Mouse (Mus musculus) forebrain, embryonic 13.5 days (tissue): ENCODE results near the gene Acr. TPM values are rescaled to one million over a fixed set of nuclear protein-coding genes. Genes with fewer than 3 reads are reported as not detected.

Source experiments
- ATAC-seq: fragments of 200-750 bp; cut with Nextera tagmentation; 2 replicates; pipeline ENCODE4 v1.8.0; 2017
- H3K27ac ChIP-seq: fragments of 300-500 bp; sonication (generic); 2 replicates; pipeline ENCODE4 v1.5.1; 2015; ENCODE audit warnings: inconsistent platforms, mild to moderate bottlenecking, moderate library complexity
- H3K27me3 ChIP-seq: fragments of 300-500 bp; sonication (generic); 2 replicates; pipeline ENCODE4 v1.6.1; 2015; ENCODE audit warnings: mild to moderate bottlenecking, inconsistent platforms
- H3K36me3 ChIP-seq: fragments of 300-500 bp; sonication (generic); 2 replicates; pipeline ENCODE4 v1.6.1; 2015; ENCODE audit warnings: mild to moderate bottlenecking, inconsistent platforms; ENCODE audit not compliant: poor library complexity, severe bottlenecking
- H3K4me1 ChIP-seq: fragments of 300-500 bp; sonication (generic); 2 replicates; pipeline ENCODE4 v1.6.1; 2015; ENCODE audit warnings: inconsistent platforms
- H3K4me2 ChIP-seq: fragments of 300-500 bp; sonication (generic); 2 replicates; pipeline ENCODE4 v1.6.1; 2015; ENCODE audit warnings: inconsistent platforms, mild to moderate bottlenecking, moderate library complexity
- H3K4me3 ChIP-seq: fragments of 300-500 bp; sonication (generic); 2 replicates; pipeline ENCODE4 v1.5.1; 2015; ENCODE audit warnings: mild to moderate bottlenecking, inconsistent platforms
- H3K9ac ChIP-seq: fragments of 300-500 bp; sonication (generic); 2 replicates; pipeline ENCODE4 v1.6.1; 2015; ENCODE audit warnings: mild to moderate bottlenecking, inconsistent platforms
- H3K9me3 ChIP-seq: fragments of 300-500 bp; sonication (generic); replicated peaks from 2 replicates; pipeline ENCODE4 v1.6.1; 2016; ENCODE audit warnings: inconsistent platforms
- WGBS: fragments of 180-500 bp; shearing (Covaris S2); methylation state at CpG from one replicate; pipeline ENCODE4 v1.1.7; 2015; 5-methylcytosine and 5-hydroxymethylcytosine counted together
- polyA plus RNA-seq: library from polyadenylated mRNA; unstranded; fragments of >200 nt; fragmentation: Nextera tagmentation; extraction: Ambion mirVana; gene quantifications from 2 replicates; pipeline ENCODE4 v1.2.1, GENCODE M21; 2015

Acr gene
- polyA plus RNA-seq, 1 experiment from 2014 or later = 1.2 TPM

GRCm38 (mm10) chr15:89591723-89592455 lies 23.8 kb downstream of the Acr start, which contains the start of gene Rabl2:
Gene Rabl2, minus strand, starts transcription at chr15:89591923.
- peak within 1 kb of the TSS; percentile 78 for H3K4me2 ChIP-seq
- H3K27ac ChIP-seq = peak within 1 kb of the TSS; percentile 51
- H3K4me1 ChIP-seq = peaks cover 22% of the 10 kb centered on the region
- peak; percentile 97 for ATAC-seq
- H3K9ac ChIP-seq = peak within 1 kb of the TSS; percentile 81
- peak within 1 kb of the TSS; percentile 76 for H3K4me3 ChIP-seq
- H3K27me3 ChIP-seq = no peaks in the 10 kb centered on the region
- H3K9me3 ChIP-seq = no peaks in the 10 kb centered on the region
- WGBS = under 1% methylated on average over 35 of the region's 35 CpGs
- peaks cover 12% of the 10 kb centered on the region; the same call in 1 of the 2 replicates for H3K36me3 ChIP-seq

GRCm38 (mm10) chr15:89592548-89592947 lies 24.4 kb downstream of the Acr start:
- ATAC-seq = peak; percentile 31
- Histone ChIP-seq H3K9ac (peak overlapping the region; percentile 81), H3K4me1 (peaks cover 22% of the 10 kb centered on the region), H3K4me3 (peak overlapping the region; percentile 76), H3K4me2 (peak overlapping the region; percentile 78), H3K27me3 (no peaks in the 10 kb centered on the region), H3K9me3 (no peaks in the 10 kb centered on the region), H3K36me3 (peaks cover 6% of the 10 kb centered on the region; the same call in 1 of the 2 replicates), H3K27ac (no peak overlapping the region)
- 45% methylated on average over 4 of the region's 4 CpGs for WGBS

GRCm38 (mm10) chr15:89605822-89606570 lies 37.9 kb downstream of the Acr start:
- no peak for ATAC-seq
- H3K27ac ChIP-seq = no peak overlapping the region
- H3K4me2 ChIP-seq = no peak overlapping the region
- H3K27me3 ChIP-seq = no peaks in the 10 kb centered on the region
- H3K4me1 ChIP-seq = no peaks in the 10 kb centered on the region
- H3K36me3 ChIP-seq = no peaks in the 10 kb centered on the region
- H3K9ac ChIP-seq = no peak overlapping the region
- no peak overlapping the region for H3K4me3 ChIP-seq
- 82% methylated on average over 12 of the region's 12 CpGs for WGBS
- H3K9me3 ChIP-seq = no peaks in the 10 kb centered on the region

- ATAC-seq = no peak
- no peaks in the 10 kb centered on the region for H3K4me1 ChIP-seq
- 90% methylated on average over 8 of the region's 8 CpGs for WGBS
Measured at GRCm38 (mm10) chr15:89607480-89607879, 39.4 kb downstream of the Acr start.

GRCm38 (mm10) chr15:89607888-89608287 lies 39.8 kb downstream of the Acr start:
- no peaks in the 10 kb centered on the region for H3K9me3 ChIP-seq
- 89% methylated on average over 9 of the region's 9 CpGs for WGBS
- H3K4me3 ChIP-seq = no peak overlapping the region
- no peak overlapping the region for H3K4me2 ChIP-seq
- no peak overlapping the region for H3K9ac ChIP-seq
- H3K4me1 ChIP-seq = no peaks in the 10 kb centered on the region
- no peaks in the 10 kb centered on the region for H3K27me3 ChIP-seq
- H3K27ac ChIP-seq = no peak overlapping the region
- ATAC-seq = no peak
- no peaks in the 10 kb centered on the region for H3K36me3 ChIP-seq

More at GRCm38 (mm10) chr15:89607480-89607879, 39.4 kb downstream of the Acr start:
- Histone ChIP-seq H3K27ac (no peak overlapping the region), H3K4me3 (no peak overlapping the region), H3K9me3 (no peaks in the 10 kb centered on the region), H3K9ac (no peak overlapping the region), H3K27me3 (no peaks in the 10 kb centered on the region), H3K36me3 (no peaks in the 10 kb centered on the region), H3K4me2 (no peak overlapping the region)

GRCm38 (mm10) chr15:89622312-89622958 lies 54.3 kb downstream of the Acr start:
- H3K9me3 ChIP-seq = no peaks in the 10 kb centered on the region
- H3K36me3 ChIP-seq = no peaks in the 10 kb centered on the region
- 74% methylated on average over 12 of the region's 12 CpGs for WGBS
- H3K4me2 ChIP-seq = no peak overlapping the region
- peak; percentile 53 for ATAC-seq
- H3K27me3 ChIP-seq = no peaks in the 10 kb centered on the region
- no peaks in the 10 kb centered on the region for H3K4me1 ChIP-seq
- H3K27ac ChIP-seq = no peak overlapping the region
- no peak overlapping the region for H3K9ac ChIP-seq
- H3K4me3 ChIP-seq = no peak overlapping the region

GRCm38 (mm10) chr15:89622959-89623625 lies 55.0 kb downstream of the Acr start:
- no peak overlapping the region for H3K9ac ChIP-seq
- H3K4me3 ChIP-seq = no peak overlapping the region
- no peaks in the 10 kb centered on the region for H3K36me3 ChIP-seq
- peak; percentile 30; the same call in 1 of the 2 replicates for ATAC-seq
- no peaks in the 10 kb centered on the region for H3K4me1 ChIP-seq
- H3K4me2 ChIP-seq = no peak overlapping the region
- H3K9me3 ChIP-seq = no peaks in the 10 kb centered on the region
- no peaks in the 10 kb centered on the region for H3K27me3 ChIP-seq
- WGBS = 66% methylated on average over 5 of the region's 5 CpGs
- H3K27ac ChIP-seq = no peak overlapping the region

- Histone ChIP-seq H3K4me2 (no peak overlapping the region), H3K9ac (no peak overlapping the region), H3K27me3 (no peaks in the 10 kb centered on the region), H3K9me3 (no peaks in the 10 kb centered on the region), H3K36me3 (no peaks in the 10 kb centered on the region), H3K4me3 (no peak overlapping the region), H3K27ac (no peak overlapping the region), H3K4me1 (no peaks in the 10 kb centered on the region)
- 9% methylated on average over 6 of the region's 6 CpGs for WGBS
- ATAC-seq = peak; percentile 69
Measured at GRCm38 (mm10) chr15:89623626-89623959, 55.5 kb downstream of the Acr start.

Other genes starting within 250 kb of the Acr start
- not detected in 2 replicates for gene Adm2, start 245.6 kb upstream of the Acr start, polyA plus RNA-seq
- gene Miox, start 233.9 kb upstream of the Acr start, polyA plus RNA-seq = not detected in 2 replicates
- gene Lmf2, start 212.7 kb upstream of the Acr start, polyA plus RNA-seq = 34.4 and 38.6 TPM in 2 replicates
- gene Ncaph2, start 212.6 kb upstream of the Acr start, polyA plus RNA-seq = 156 and 170 TPM in 2 replicates
- 4.0 and 7.4 TPM in 2 replicates for gene Sco2, start 194.5 kb upstream of the Acr start, polyA plus RNA-seq
- gene Tymp, start 191.3 kb upstream of the Acr start, polyA plus RNA-seq = 1.8 and 1.9 TPM in 2 replicates
- gene Odf3b, start 189.0 kb upstream of the Acr start, polyA plus RNA-seq = 0.98 and 3.4 TPM in 2 replicates
- gene Klhdc7b, start 183.4 kb upstream of the Acr start, polyA plus RNA-seq = not detected in 2 replicates
- gene Syce3, start 157.8 kb upstream of the Acr start, polyA plus RNA-seq = not detected in 2 replicates
- gene Cpt1b, start 142.5 kb upstream of the Acr start, polyA plus RNA-seq = 0.94 and 0.97 TPM in 2 replicates
- gene C730034F03Rik, start 138.7 kb upstream of the Acr start, polyA plus RNA-seq = 5.3 and 6.7 TPM in 2 replicates
- gene Gm44502, start 138.6 kb upstream of the Acr start, polyA plus RNA-seq = 0.16 TPM in 1 of 2 replicates, not detected in the other
- gene Chkb, start 138.4 kb upstream of the Acr start, polyA plus RNA-seq = 67.3 and 70.9 TPM in 2 replicates
- gene Mapk8ip2, start 114.4 kb upstream of the Acr start, polyA plus RNA-seq = 47.3 and 53.2 TPM in 2 replicates
- gene Arsa, start 90.9 kb upstream of the Acr start, polyA plus RNA-seq = 12.7 and 13.7 TPM in 2 replicates
- gene Shank3, start 68.7 kb upstream of the Acr start, polyA plus RNA-seq = 7.1 and 9.5 TPM in 2 replicates
- 55.1 and 56.4 TPM in 2 replicates for gene Rabl2, start 23.6 kb downstream of the Acr start, polyA plus RNA-seq